Mouse (Mus musculus) small intestine, adult 2 months (tissue): ENCODE data around the gene E130308A19Rik.

Source experiments
- CTCF ChIP-seq: fragments of 200-500 bp; IDR thresholded peaks from 2 replicates; pipeline ENCODE4 v1.5.1; 2012; ENCODE audit warnings: low read depth, mild to moderate bottlenecking, control low read depth, inconsistent platforms, low read length, moderate library complexity, mixed read lengths; ENCODE audit not compliant: insufficient replicate concordance, insufficient read length; ENCODE audit errors: extremely low read depth
- POLR2A ChIP-seq: fragments of 200-500 bp; IDR thresholded peaks from 2 replicates; pipeline ENCODE4 v1.6.1; 2012; ENCODE audit warnings: low read depth, mild to moderate bottlenecking, control low read depth, inconsistent platforms, low read length, moderate library complexity

- TF ChIP-seq CTCF: no peak
- no peak for TF ChIP-seq POLR2A
Observed at GRCm38 (mm10) chr4:59673423-59674117, 47.6 kb downstream of the E130308A19Rik start.
